Mouse (Mus musculus): Measurements from ENCODE around the gene Cyb561d2.
A peak's percentile ranks its signal among the peaks of the same experiment; 100 is the strongest.

DNA sequence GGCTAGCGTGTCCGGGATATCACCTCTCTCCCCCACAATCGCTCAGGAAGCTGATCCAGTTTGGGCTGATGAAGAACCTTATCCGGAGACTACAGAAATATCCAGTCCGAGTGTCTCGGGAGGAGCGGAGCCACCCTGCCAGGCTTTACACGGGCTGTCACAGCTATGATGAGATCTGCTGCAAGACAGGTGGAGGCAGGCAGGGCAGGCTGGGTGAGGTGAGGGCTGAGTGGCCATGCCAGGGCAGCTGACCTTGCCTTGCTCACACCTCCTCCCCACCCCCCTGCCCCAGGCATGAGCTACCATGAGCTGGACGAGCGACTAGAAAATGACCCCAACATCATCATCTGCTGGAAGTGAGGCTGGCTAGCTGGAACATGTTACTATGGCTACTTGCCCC is 3.2 kb upstream of the Cyb561d2 start:
- TF ChIP-seq POLR2A (IDR thresholded peaks at IDR 0.05; ENCODE audit: borderline replicate concordance, control insufficient read depth, low read depth, low read length) (no peak), CTCF (IDR thresholded peaks at IDR 0.05; ENCODE audit: control insufficient read depth, insufficient read depth, low read length) (0 out of 2 replicates have a peak, but pooled peaks have one; percentile 9)

All from bone marrow, adult 2 months (tissue).